Mouse (Mus musculus) Patski (cell line): ENCODE results near the gene Tra2a. TPM values are rescaled to one million over a fixed set of nuclear protein-coding genes. Genes with fewer than 3 reads are reported as not detected.
A peak's percentile ranks its signal among the peaks of the same experiment; 100 is the strongest.

Experiments
- ATAC-seq: fragments of 100-300 bp; one replicate; pipeline ENCODE4 v1.8.0; 2021
- CTCF ChIA-PET: fragments of 350-600 bp; sonication (Branson Sonifier 250); formaldehyde crosslinking; loops from one replicate; lab custom pipeline; 2022; ENCODE audit warnings: inconsistent platforms; lab: Charles Lee
- POLR2A ChIA-PET: fragments of 350-600 bp; sonication (Branson Sonifier 250); formaldehyde crosslinking; loops from one replicate; lab custom pipeline; 2022; ENCODE audit warnings: antibody characterized with exemption, inconsistent platforms; lab: Charles Lee
- DNase-seq: peaks from one replicate; pipeline ENCODE4 v3.0.0-alpha.2; 2011; ENCODE audit warnings: low read depth, low spot score
- H3K27me3 ChIP-seq: fragments of 371-371 bp; one replicate; pipeline ENCODE4 v1.5.1; 2021
- CTCF ChIP-seq: fragments of 100-300 bp; IDR thresholded peaks from one replicate; pipeline ENCODE4 v1.5.1; 2021
- in situ Hi-C: fragments of 300-500 bp; cut with MboI; formaldehyde crosslinking; loops from 3 replicates; pipeline ENCODE4 v1.11.1; 2018; ENCODE audit warnings: low pct_unique_long_range_greater_than_20kb, mixed read lengths
- polyA plus RNA-seq: library from polyadenylated mRNA; unstranded; gene quantifications from one replicate; pipeline ENCODE4 v1.2.3, GENCODE M21; 2021

Gene Tra2a
- polyA plus RNA-seq = 104 TPM

GRCm38 (mm10) chr6:49263847-49264243, at the start of gene Tra2a:
Gene Tra2a (minus strand): TSS chr6:49264033.
- in situ Hi-C loops = no loop called here
- TF ChIP-seq CTCF = no peak
- ATAC-seq (peak; percentile 85), DNase-seq (peak; percentile 59)
- no peaks in the 10 kb centered on the region for H3K27me3 ChIP-seq
- ChIA-PET POLR2A (no interaction called here), CTCF (interaction anchor here (0.7 to 1.6 kb wide), 3 partner anchors 24 to 96 kb away, joined by 3 read pairs; no protein-coding TSS in a partner anchor)

- in situ Hi-C loops = no loop called here
- ChIA-PET CTCF (no interaction called here), POLR2A (no interaction called here)
- DNase-seq = no peak
- no peak for TF ChIP-seq CTCF
- H3K27me3 ChIP-seq = peaks cover 10% of the 10 kb centered on the region
- ATAC-seq = no peak
These were observed 34.5 kb upstream of the Tra2a start for GRCm38 (mm10) chr6:49298286-49298685.

GRCm38 (mm10) chr6:49282122-49282521, 18.3 kb upstream of the Tra2a start:
- CTCF ChIA-PET = interaction anchor here (1.5 kb wide), 1 partner anchor 37 kb away, joined by 3 read pairs; the partner anchor contains the start of gene Ccdc126

GRCm38 (mm10) chr6:49280942-49281341, 17.1 kb upstream of the Tra2a start:
- DNase-seq = no peak
- ATAC-seq = no peak
- TF ChIP-seq CTCF = no peak
- in situ Hi-C loops = no loop called here
- POLR2A ChIA-PET = no interaction called here
- CTCF ChIA-PET = interaction anchor here (1.0 to 1.5 kb wide), 2 partner anchors 10 to 38 kb away, joined by 3 read pairs; partner anchors contain the start of gene Ccdc126
- no peaks in the 10 kb centered on the region for H3K27me3 ChIP-seq

More at GRCm38 (mm10) chr6:49282122-49282521, 18.3 kb upstream of the Tra2a start:
- no peak for TF ChIP-seq CTCF
- ATAC-seq (no peak), DNase-seq (peak; percentile 20)
- POLR2A ChIA-PET = no interaction called here
- in situ Hi-C loops = no loop called here
- no peaks in the 10 kb centered on the region for H3K27me3 ChIP-seq

GRCm38 (mm10) chr6:49275296-49275695, 11.5 kb upstream of the Tra2a start:
- in situ Hi-C loops = no loop called here
- no peak for ATAC-seq
- no peak for DNase-seq
- ChIA-PET CTCF (no interaction called here), POLR2A (no interaction called here)
- TF ChIP-seq CTCF = no peak
- H3K27me3 ChIP-seq = no peaks in the 10 kb centered on the region

- ATAC-seq (no peak), DNase-seq (no peak)
- in situ Hi-C loops = no loop called here
- H3K27me3 ChIP-seq = no peaks in the 10 kb centered on the region
- ChIA-PET CTCF (no interaction called here), POLR2A (no interaction called here)
- TF ChIP-seq CTCF = no peak
These were observed 10.7 kb upstream of the Tra2a start for GRCm38 (mm10) chr6:49274416-49275091.

- no peak for DNase-seq
- CTCF ChIA-PET = no interaction called here
- no peaks in the 10 kb centered on the region for H3K27me3 ChIP-seq
- TF ChIP-seq CTCF = no peak
- in situ Hi-C loops = no loop called here
- no peak for ATAC-seq
- POLR2A ChIA-PET = interaction anchor here (0.7 kb wide), 1 partner anchor 37 kb away, joined by 3 read pairs; no protein-coding TSS in a partner anchor
These were observed 10.1 kb upstream of the Tra2a start for GRCm38 (mm10) chr6:49273934-49274333.

- ATAC-seq (no peak), DNase-seq (no peak)
- H3K27me3 ChIP-seq = no peaks in the 10 kb centered on the region
- CTCF ChIA-PET = no interaction called here
- in situ Hi-C loops = no loop called here
- TF ChIP-seq CTCF = no peak
- POLR2A ChIA-PET = no interaction called here
These were observed 9.0 kb upstream of the Tra2a start for GRCm38 (mm10) chr6:49272863-49273262.

- no peak for DNase-seq
- CTCF ChIA-PET = interaction anchor here (1.1 kb wide), 1 partner anchor 9 kb away, joined by 3 read pairs; no protein-coding TSS in a partner anchor
These were observed 8.0 kb upstream of the Tra2a start for GRCm38 (mm10) chr6:49271815-49272214.

GRCm38 (mm10) chr6:49269923-49270322, 6.1 kb upstream of the Tra2a start:
- DNase-seq (peak; percentile 42), ATAC-seq (no peak)
- no peaks in the 10 kb centered on the region for H3K27me3 ChIP-seq
- ChIA-PET CTCF (interaction anchor here (1.4 to 1.8 kb wide), 2 partner anchors 30 to 49 kb away, joined by 4 to 11 read pairs; partner anchors contain the start of gene Ccdc126), POLR2A (no interaction called here)
- TF ChIP-seq CTCF = no peak
- in situ Hi-C loops = loop anchor here (5.0 kb wide), 2 partner anchors 52 to 122 kb away; no protein-coding TSS in a partner anchor

More at GRCm38 (mm10) chr6:49271815-49272214, 8.0 kb upstream of the Tra2a start:
- no peak for ATAC-seq
- in situ Hi-C loops = no loop called here
- TF ChIP-seq CTCF = no peak
- no peaks in the 10 kb centered on the region for H3K27me3 ChIP-seq
- POLR2A ChIA-PET = no interaction called here

GRCm38 (mm10) chr6:49269200-49269599, 5.4 kb upstream of the Tra2a start:
- ATAC-seq (no peak), DNase-seq (no peak)
- CTCF ChIA-PET = interaction anchor here (0.6 to 1.8 kb wide), 3 partner anchors 31 to 99 kb away, joined by 3 to 11 read pairs (median 4); partner anchors contain the start of genes Ccdc126 and Fam221a
- in situ Hi-C loops = loop anchor here (5.0 kb wide), 2 partner anchors 53 to 123 kb away; no protein-coding TSS in a partner anchor
- no peaks in the 10 kb centered on the region for H3K27me3 ChIP-seq
- POLR2A ChIA-PET = no interaction called here
- peak; percentile 91 for TF ChIP-seq CTCF
